Mouse (Mus musculus) G1E-ER4 (cell line): ENCODE measurements around the gene Cyp11a1. TPM values are rescaled to one million over a fixed set of nuclear protein-coding genes. Genes with fewer than 3 reads are reported as not detected.

Experiments used
- GATA1 ChIP-seq: IDR thresholded peaks from one replicate; pipeline ENCODE4 v1.8.0; 2012; ENCODE audit warnings: low read length, inconsistent platforms
- polyA plus RNA-seq: library from polyadenylated mRNA; stranded (reverse); fragments of >175 nt; gene quantifications from 2 replicates; pipeline ENCODE4 v1.2.3, GENCODE M21; 2012

The Cyp11a1 gene
- polyA plus RNA-seq, 1 experiment, result not detected

GRCm38 (mm10) chr9:57968166-57968771 is 37.9 kb upstream of the Cyp11a1 start:
- no peak for TF ChIP-seq GATA1

GRCm38 (mm10) chr9:57968783-57969542 is 37.2 kb upstream of the Cyp11a1 start:
- no peak for TF ChIP-seq GATA1

- no peak for TF ChIP-seq GATA1
These were observed 36.3 kb upstream of the Cyp11a1 start for GRCm38 (mm10) chr9:57969736-57970495.

DNA sequence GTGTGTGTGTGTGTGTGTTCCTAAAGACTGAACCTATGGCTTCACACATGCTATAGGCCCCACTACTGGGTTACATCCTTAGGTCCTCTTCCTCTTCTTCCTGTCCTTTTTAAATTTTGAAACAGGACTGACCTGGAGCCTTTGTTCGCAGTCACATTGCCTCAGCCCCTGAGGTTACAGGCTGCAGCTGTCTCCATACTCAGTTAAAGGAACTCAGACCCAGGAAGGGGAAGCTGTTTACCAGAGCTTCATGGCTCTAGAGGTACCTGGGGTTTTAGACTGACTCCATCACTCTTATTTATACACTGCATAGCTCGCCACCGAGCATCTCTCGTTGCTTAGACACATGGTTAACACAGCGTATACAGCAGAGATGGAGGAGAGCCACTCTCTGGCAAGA is 34.8 kb upstream of the Cyp11a1 start:
- TF ChIP-seq GATA1, result no peak

GRCm38 (mm10) chr9:57972141-57972591 is 34.0 kb upstream of the Cyp11a1 start:
- TF ChIP-seq GATA1, result no peak

GRCm38 (mm10) chr9:57972776-57973439 is 33.3 kb upstream of the Cyp11a1 start:
- TF ChIP-seq GATA1, result no peak

DNA sequence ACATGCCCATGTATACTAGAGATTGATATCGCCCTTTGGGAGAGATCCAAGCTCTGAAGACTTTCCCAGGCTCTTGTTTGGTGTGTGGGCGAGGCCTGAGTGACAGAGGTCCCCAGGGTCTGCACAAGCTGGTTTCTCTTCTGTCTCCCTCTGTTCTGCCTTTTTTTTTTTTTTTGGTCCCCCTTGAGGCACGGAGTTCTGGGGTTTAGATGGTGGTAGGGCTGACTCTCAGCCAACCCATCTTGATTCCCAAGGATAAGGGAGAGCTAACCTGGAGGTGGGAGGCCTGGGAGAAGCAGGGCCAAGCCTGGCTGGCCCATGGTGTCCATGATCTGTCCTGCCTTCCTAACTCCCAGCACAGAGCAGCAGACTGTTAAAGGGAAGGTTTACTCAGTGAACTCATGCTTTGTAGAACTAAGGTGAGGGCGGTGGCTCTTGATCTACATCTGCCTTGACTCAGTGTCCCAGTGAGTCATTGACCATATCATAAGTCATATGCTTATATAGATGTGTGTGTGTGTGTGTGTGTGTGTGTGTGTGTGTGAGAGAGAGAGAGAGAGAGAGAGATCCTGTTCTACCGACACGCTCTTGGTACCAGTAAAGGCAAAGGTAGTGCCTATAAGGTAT is 32.7 kb upstream of the Cyp11a1 start:
- no peak for TF ChIP-seq GATA1

DNA sequence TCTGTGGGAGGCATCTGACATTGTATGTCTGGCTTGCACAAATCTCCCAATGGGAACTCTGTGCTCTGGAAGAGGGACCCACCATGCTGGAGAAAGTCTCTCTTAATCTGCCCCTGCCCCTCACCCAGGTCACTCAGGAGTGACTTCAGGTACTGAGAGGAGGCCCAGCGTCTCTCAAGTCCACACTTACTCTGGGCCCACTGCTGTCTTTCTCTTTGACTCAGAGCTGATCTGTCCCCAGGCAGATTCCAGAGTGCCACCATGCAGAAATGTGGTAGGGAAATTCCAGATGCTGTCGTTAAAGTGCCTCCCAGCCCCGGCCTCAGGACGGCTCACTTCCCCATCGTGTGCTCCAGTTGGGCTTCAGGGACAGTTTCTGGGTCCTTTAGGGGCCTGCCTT is 32.0 kb upstream of the Cyp11a1 start:
- no peak for TF ChIP-seq GATA1

DNA sequence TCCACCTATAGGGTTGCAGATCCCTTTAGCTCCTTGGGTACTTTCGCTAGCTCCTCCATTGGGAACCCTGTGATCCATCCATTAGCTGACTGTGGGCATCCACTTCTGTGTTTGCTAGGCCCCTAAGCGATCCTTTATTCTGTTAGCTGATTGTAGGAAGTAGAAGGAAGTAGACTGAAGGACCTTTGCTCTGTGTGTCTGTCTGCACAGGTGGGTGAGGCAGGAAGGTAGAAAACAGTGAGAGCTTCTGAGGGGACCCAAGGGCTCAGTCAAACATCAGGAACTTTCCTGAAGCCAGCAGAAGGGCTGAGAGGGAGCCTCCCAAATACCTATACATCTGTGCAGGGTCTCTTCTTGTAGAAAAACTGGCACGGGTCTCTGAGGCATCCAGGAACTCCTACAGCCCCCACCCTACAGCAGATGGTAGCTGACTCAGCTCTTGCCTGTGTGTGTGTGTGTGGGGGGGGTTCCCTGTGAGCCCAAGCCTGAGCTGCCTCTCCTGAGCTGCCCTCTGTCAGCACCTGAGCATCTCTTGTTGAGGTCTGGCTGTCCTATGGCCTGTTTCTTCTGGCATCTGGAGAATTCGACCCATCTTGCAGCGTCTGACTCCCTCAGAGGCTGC is 30.9 kb upstream of the Cyp11a1 start:
- TF ChIP-seq GATA1, result no peak

- TF ChIP-seq GATA1, result no peak
These were observed 28.2 kb upstream of the Cyp11a1 start for GRCm38 (mm10) chr9:57978025-57978424.

GRCm38 (mm10) chr9:57978858-57979257 is 27.4 kb upstream of the Cyp11a1 start:
- no peak for TF ChIP-seq GATA1

DNA sequence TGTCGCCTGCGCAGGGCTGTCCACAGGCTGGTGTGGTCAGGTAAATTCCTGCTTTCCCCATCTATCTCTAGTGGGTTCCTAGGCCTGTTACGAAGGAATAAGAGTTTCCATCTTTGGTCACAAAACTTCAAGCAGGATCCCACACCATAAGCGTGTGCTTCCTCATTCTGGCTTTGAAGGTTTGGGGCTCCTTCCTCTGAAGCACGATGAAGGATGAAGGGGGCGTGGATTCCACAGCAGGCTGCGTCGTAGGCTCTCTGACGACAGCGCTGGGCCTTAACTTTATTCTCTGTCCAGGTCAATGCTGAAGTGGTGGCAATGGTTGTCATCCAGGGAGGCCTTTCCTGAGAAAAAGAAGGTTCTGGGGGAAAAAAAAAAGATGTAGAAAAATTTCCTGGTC is 25.6 kb upstream of the Cyp11a1 start:
- TF ChIP-seq GATA1, result no peak

DNA sequence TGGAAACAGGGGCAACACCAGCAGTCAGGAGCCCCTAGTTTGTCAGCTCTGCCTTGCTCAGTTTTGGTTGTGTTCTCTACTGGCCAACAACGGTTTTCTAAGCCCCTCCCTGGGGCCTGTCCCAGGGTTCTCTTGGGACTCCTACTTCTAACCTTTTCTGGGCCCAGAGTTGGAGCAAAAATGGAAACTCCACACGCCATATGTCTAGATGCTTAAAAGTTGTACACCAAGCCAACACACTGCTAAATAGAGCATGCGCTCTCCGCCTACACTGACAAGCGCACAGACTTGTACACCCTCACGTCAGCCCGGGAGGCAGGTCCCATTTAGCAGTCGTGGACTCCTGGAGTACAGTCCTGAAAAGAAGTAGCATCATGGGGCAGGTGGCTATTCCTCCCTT is 20.9 kb upstream of the Cyp11a1 start:
- TF ChIP-seq GATA1, result no peak

- no peak for TF ChIP-seq GATA1
These were observed 19.9 kb upstream of the Cyp11a1 start for GRCm38 (mm10) chr9:57986293-57986692.

- no peak for TF ChIP-seq GATA1
These were observed 18.1 kb upstream of the Cyp11a1 start for GRCm38 (mm10) chr9:57988098-57988497.
